Mouse (Mus musculus) heart, embryonic 12.5 days (tissue): ENCODE data around the gene Chrna3. TPM values are rescaled to one million over a fixed set of nuclear protein-coding genes. Genes with fewer than 3 reads are reported as not detected.

Experiments
- polyA plus RNA-seq: library from polyadenylated mRNA; unstranded; fragments of >200 nt; fragmentation: Nextera tagmentation; extraction: Ambion mirVana; gene quantifications from 2 replicates; pipeline ENCODE4 v1.2.1, GENCODE M21; 2016

Chrna3 gene
- polyA plus RNA-seq, 1 experiment from 2014 or later: 0.13 TPM

Other genes with a start within 250 kb of the Chrna3 start
- gene Ireb2, start 162.8 kb downstream of the Chrna3 start, polyA plus RNA-seq: 36.0 and 37.1 TPM in 2 replicates
- 2.7 and 3.7 TPM in 2 replicates for gene Hykk, start 109.3 kb downstream of the Chrna3 start, polyA plus RNA-seq
- 237 and 247 TPM in 2 replicates for gene Psma4, start 75.8 kb downstream of the Chrna3 start, polyA plus RNA-seq
- gene AY074887, start 75.6 kb downstream of the Chrna3 start, polyA plus RNA-seq: 0.35 and 0.38 TPM in 2 replicates
- gene Chrna5, start 45.7 kb downstream of the Chrna3 start, polyA plus RNA-seq: 0.14 and 0.28 TPM in 2 replicates
- 0.27 and 0.47 TPM in 2 replicates for gene Chrnb4, start 22.2 kb upstream of the Chrna3 start, polyA plus RNA-seq
- gene Ube2q2, start 122.3 kb upstream of the Chrna3 start, polyA plus RNA-seq: 37.3 and 37.8 TPM in 2 replicates
- 67.2 and 70.9 TPM in 2 replicates for gene Fbxo22, start 182.4 kb upstream of the Chrna3 start, polyA plus RNA-seq